Mouse (Mus musculus) limb, embryonic 15.5 days (tissue): ENCODE data around the gene Rgs17. TPM values are rescaled to one million over a fixed set of nuclear protein-coding genes. Genes with fewer than 3 reads are reported as not detected.
A peak's percentile ranks its signal among the peaks of the same experiment; 100 is the strongest.

Source experiments
- ATAC-seq: fragments of 200-750 bp; cut with Nextera tagmentation; 2 replicates; pipeline ENCODE4 v1.8.0; 2017; ENCODE audit warnings: low read depth, moderate TSS enrichment; ENCODE audit not compliant: insufficient number of reproducible peaks, low FRiP score, low TSS enrichment
- H3K27ac ChIP-seq: fragments of 300-500 bp; sonication (generic); 2 replicates; pipeline ENCODE4 v1.5.1; 2015; ENCODE audit warnings: moderate library complexity, mild to moderate bottlenecking, inconsistent platforms
- H3K27me3 ChIP-seq: fragments of 300-500 bp; sonication (generic); 2 replicates; pipeline ENCODE4 v1.6.1; 2015; ENCODE audit warnings: inconsistent platforms
- H3K36me3 ChIP-seq: fragments of 300-500 bp; sonication (generic); 2 replicates; pipeline ENCODE4 v1.6.1; 2015; ENCODE audit warnings: inconsistent platforms
- H3K4me1 ChIP-seq: fragments of 300-500 bp; sonication (generic); 2 replicates; pipeline ENCODE4 v1.6.1; 2015; ENCODE audit warnings: inconsistent platforms
- H3K4me2 ChIP-seq: fragments of 300-500 bp; sonication (generic); 2 replicates; pipeline ENCODE4 v1.6.1; 2015; ENCODE audit warnings: mild to moderate bottlenecking, inconsistent platforms
- H3K4me3 ChIP-seq: fragments of 300-500 bp; sonication (generic); 2 replicates; pipeline ENCODE4 v1.5.1; 2015; ENCODE audit warnings: mild to moderate bottlenecking, inconsistent platforms
- H3K9ac ChIP-seq: fragments of 300-500 bp; sonication (generic); 2 replicates; pipeline ENCODE4 v1.6.1; 2015; ENCODE audit warnings: inconsistent platforms
- H3K9me3 ChIP-seq: fragments of 300-500 bp; sonication (generic); 2 replicates; pipeline ENCODE4 v1.6.1; 2016; ENCODE audit warnings: inconsistent platforms
- WGBS: fragments of 180-500 bp; shearing (Covaris S2); methylation state at CpG from one replicate; pipeline ENCODE4 v1.1.7; 2015; 5-methylcytosine and 5-hydroxymethylcytosine counted together
- polyA plus RNA-seq: library from polyadenylated mRNA; unstranded; fragments of >200 nt; fragmentation: Nextera tagmentation; extraction: Ambion mirVana; gene quantifications from 2 replicates; pipeline ENCODE4 v1.2.1, GENCODE M21; 2015

The Rgs17 gene
- polyA plus RNA-seq, 1 experiment from 2014 or later = 1.2 TPM

DNA sequence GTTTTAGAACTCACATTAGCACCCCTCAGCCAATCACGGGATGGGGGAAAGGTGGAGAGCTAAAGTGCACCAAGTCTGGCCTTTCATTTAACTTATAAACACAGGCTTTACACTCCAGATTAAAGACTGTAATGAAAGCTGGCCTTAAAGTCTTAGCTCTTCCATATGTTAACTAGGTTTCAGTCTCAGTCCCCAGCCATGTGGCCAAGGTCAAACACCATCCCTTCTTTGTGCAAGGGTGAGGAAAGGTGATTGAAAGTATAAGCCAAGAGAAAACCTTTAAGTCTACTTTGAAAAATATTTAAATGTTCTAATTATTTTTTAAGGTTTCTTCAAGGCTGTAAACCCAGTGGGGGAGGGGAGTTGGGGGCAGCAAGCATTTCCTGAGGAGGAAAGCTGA lies 118.5 kb downstream of the Rgs17 start:
- Histone ChIP-seq H3K4me1 (peaks cover 21% of the 10 kb centered on the region), H3K27me3 (no peaks in the 10 kb centered on the region), H3K9me3 (no peaks in the 10 kb centered on the region), H3K4me3 (peak overlapping the region; percentile 81), H3K27ac (no peak overlapping the region), H3K36me3 (peaks cover 27% of the 10 kb centered on the region), H3K9ac (0 out of 2 replicates have a peak overlapping the region, but pooled peaks have one; percentile 10), H3K4me2 (peak overlapping the region; percentile 89)
- no peak for ATAC-seq
- WGBS = 2% methylated on average over 1 of the region's 1 CpGs

DNA sequence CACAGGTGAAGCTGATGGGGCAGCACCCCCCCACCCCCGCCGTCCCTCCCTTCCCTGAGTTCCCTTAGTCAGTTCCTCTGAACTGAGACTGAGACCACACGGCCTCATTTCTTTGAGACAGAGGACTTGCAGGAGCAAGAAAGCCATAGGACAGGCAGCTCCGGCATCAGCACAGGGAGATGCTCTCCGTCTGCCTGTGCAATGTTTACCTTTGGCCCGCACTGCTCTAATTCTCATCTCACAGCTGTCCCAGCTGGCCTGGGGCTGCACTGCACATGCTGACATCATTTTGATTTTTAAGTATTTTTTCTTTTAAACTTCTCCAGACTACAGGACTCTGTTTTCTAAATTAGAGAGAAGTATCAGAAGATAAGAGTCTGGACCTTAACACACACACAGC lies 119.3 kb downstream of the Rgs17 start:
- Histone ChIP-seq H3K4me2 (peak overlapping the region; percentile 89), H3K4me3 (peak overlapping the region; percentile 81), H3K4me1 (peaks cover 21% of the 10 kb centered on the region), H3K36me3 (peaks cover 36% of the 10 kb centered on the region), H3K9me3 (no peaks in the 10 kb centered on the region), H3K9ac (no peak overlapping the region), H3K27ac (no peak overlapping the region), H3K27me3 (no peaks in the 10 kb centered on the region)
- ATAC-seq = no peak
- WGBS = 23% methylated on average over 6 of the region's 6 CpGs

DNA sequence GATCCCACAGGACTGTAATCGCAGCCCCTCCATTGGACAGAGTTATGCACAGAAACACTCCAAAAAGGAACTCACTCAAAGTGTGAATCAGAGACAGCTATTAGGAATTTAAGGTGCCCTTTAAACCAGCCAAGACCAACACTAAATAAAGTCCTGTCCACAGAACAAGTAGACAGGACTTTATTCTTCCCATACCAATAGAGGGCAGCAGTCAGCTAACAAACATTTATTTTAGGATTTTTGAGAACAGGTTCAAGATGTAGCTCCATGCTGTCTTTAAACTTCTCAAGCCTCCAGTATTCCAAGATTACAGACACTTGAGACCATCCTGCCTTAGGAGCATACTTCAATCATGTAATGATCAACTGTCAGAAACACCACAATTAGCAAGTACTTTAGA lies 121.7 kb downstream of the Rgs17 start:
- H3K36me3 ChIP-seq = peaks cover 40% of the 10 kb centered on the region
- no peaks in the 10 kb centered on the region for H3K27me3 ChIP-seq
- no peak overlapping the region for H3K9ac ChIP-seq
- no peak for ATAC-seq
- WGBS = 97% methylated on average over 1 of the region's 1 CpGs
- H3K4me2 ChIP-seq = no peak overlapping the region
- H3K4me1 ChIP-seq = peaks cover 21% of the 10 kb centered on the region
- no peak overlapping the region for H3K27ac ChIP-seq
- H3K4me3 ChIP-seq = no peak overlapping the region
- H3K9me3 ChIP-seq = no peaks in the 10 kb centered on the region

DNA sequence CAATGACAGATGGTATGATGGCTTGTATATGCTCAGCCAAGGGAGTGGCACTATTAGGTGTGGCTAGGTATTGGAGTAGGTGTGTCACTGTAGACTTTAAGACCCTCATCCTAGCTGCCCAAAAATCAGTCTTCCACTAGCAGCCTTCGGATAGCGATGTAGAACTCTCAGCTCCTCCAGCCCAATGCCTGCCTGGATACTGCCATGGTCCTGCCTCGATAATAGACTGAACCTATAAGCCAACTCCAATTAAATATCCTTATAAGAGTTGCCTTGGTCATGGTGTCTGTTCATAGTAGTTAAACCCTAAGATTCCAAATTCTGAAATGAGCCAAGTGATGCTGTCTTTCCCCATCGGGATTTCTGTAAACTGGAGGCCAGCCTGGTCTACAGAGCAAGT lies 124.1 kb downstream of the Rgs17 start:
- Histone ChIP-seq H3K4me1 (peaks cover 5% of the 10 kb centered on the region), H3K4me2 (no peak overlapping the region), H3K9me3 (no peaks in the 10 kb centered on the region), H3K4me3 (no peak overlapping the region), H3K36me3 (peaks cover 40% of the 10 kb centered on the region), H3K27me3 (no peaks in the 10 kb centered on the region), H3K9ac (no peak overlapping the region), H3K27ac (no peak overlapping the region)
- 82% methylated on average over 4 of the region's 4 CpGs for WGBS
- no peak for ATAC-seq

DNA sequence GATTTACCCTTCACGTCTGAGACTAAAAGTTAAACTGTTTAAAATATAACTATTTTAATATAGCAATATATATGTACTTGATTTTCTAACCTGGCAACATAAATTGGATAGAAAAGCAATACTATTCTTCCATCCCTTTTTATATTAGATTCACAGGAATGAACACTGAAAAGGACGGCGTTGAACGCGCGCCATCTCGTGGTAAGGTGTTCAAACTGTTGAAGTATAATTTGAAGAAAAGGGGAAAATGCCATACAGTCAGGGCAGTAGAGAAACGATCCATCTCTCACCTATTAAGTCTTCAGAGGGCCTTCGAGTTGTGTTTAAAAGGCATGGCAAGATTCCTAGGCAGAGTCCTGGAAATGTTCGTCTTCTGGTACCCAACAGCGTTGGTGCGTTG lies 131.5 kb downstream of the Rgs17 start:
- 23% methylated on average over 12 of the region's 12 CpGs for WGBS
- ATAC-seq = no peak
- Histone ChIP-seq H3K4me1 (no peaks in the 10 kb centered on the region), H3K9ac (no peak overlapping the region), H3K4me3 (no peak overlapping the region), H3K36me3 (no peaks in the 10 kb centered on the region), H3K27me3 (no peaks in the 10 kb centered on the region), H3K27ac (no peak overlapping the region), H3K9me3 (no peaks in the 10 kb centered on the region), H3K4me2 (no peak overlapping the region)

DNA sequence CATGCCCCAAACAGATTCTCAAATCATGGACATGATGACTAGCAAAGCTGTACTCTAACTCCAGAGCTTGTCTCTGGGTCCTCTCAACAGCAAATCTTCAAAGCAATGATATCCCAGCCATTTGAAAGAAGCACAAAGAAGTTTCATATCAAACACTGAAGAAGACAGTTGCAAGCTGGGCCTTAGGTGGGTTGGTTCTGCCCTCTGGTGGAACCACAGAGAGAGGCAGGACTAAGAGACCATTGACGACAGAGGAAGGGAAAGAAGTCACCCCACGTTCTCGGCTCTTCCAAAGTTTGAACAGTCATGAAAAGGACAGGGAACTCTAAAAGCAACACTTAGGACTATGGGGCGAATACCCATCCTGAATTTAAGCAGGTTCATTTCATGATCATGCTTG lies 135.3 kb downstream of the Rgs17 start:
- Histone ChIP-seq H3K4me1 (no peaks in the 10 kb centered on the region), H3K9ac (no peak overlapping the region), H3K27me3 (no peaks in the 10 kb centered on the region), H3K4me2 (no peak overlapping the region), H3K4me3 (no peak overlapping the region), H3K36me3 (no peaks in the 10 kb centered on the region), H3K9me3 (no peaks in the 10 kb centered on the region), H3K27ac (no peak overlapping the region)
- WGBS = 29% methylated on average over 4 of the region's 4 CpGs
- ATAC-seq = no peak

Other genes starting within 250 kb of the Rgs17 start
- gene Fbxo5, start 116.8 kb downstream of the Rgs17 start, polyA plus RNA-seq = 51.6 and 55.6 TPM in 2 replicates
- 13.9 and 15.1 TPM in 2 replicates for gene Mtrf1l, start 98.5 kb downstream of the Rgs17 start, polyA plus RNA-seq